Mouse (Mus musculus) embryonic facial prominence, embryonic 15.5 days (tissue): ENCODE data around the gene Enpp7. TPM values are rescaled to one million over a fixed set of nuclear protein-coding genes. Genes with fewer than 3 reads are reported as not detected.

ENCODE experiments used
- polyA plus RNA-seq: library from polyadenylated mRNA; unstranded; fragments of >200 nt; fragmentation: Nextera tagmentation; extraction: Ambion mirVana; gene quantifications from 2 replicates; pipeline ENCODE4 v1.2.1, GENCODE M21; 2015

Enpp7 gene
- polyA plus RNA-seq, 1 experiment from 2014 or later, result not detected

Other genes starting within 250 kb of the Enpp7 start
- 0.55 and 0.58 TPM in 2 replicates for gene Rbfox3, start 76.6 kb upstream of the Enpp7 start, polyA plus RNA-seq
- gene Cbx2, start 34.8 kb downstream of the Enpp7 start, polyA plus RNA-seq, result 35.2 and 37.0 TPM in 2 replicates
- gene Cbx8, start 52.8 kb downstream of the Enpp7 start, polyA plus RNA-seq, result 9.2 and 10.3 TPM in 2 replicates
- gene Cbx4, start 98.0 kb downstream of the Enpp7 start, polyA plus RNA-seq, result 17.2 and 21.4 TPM in 2 replicates
- 15.3 and 16.0 TPM in 2 replicates for gene Tbc1d16, start 240.3 kb downstream of the Enpp7 start, polyA plus RNA-seq
- 10.3 and 13.0 TPM in 2 replicates for gene Ccdc40, start 240.4 kb downstream of the Enpp7 start, polyA plus RNA-seq